Mouse (Mus musculus) heart, adult 2 months (tissue): ENCODE measurements around the gene Gipc1. TPM values are rescaled to one million over a fixed set of nuclear protein-coding genes. Genes with fewer than 3 reads are reported as not detected.

Source experiments
- DNase-seq, 2 experiments: peaks; one replicate each; pipeline ENCODE4 v3.0.0; 2021
- H3K27ac ChIP-seq: fragments of 200-600 bp; 2 replicates; pipeline ENCODE4 v1.8.1; 2022
- H3K27me3 ChIP-seq: fragments of 200-500 bp; 2 replicates; pipeline ENCODE4 v1.6.1; 2012; ENCODE audit warnings: mild to moderate bottlenecking, low read length, inconsistent platforms, mixed read lengths; ENCODE audit not compliant: control insufficient read depth, insufficient read depth
- H3K36me3 ChIP-seq: fragments of 200-500 bp; 2 replicates; pipeline ENCODE4 v1.6.1; 2012; ENCODE audit warnings: low read length, inconsistent platforms; ENCODE audit not compliant: control insufficient read depth, insufficient read depth
- H3K4me1 ChIP-seq: fragments of 200-500 bp; 2 replicates; pipeline ENCODE4 v1.6.1; 2011; ENCODE audit warnings: low read length; ENCODE audit not compliant: control insufficient read depth, insufficient read depth
- H3K4me3 ChIP-seq: fragments of 200-600 bp; 2 replicates; pipeline ENCODE4 v1.8.1; 2022
- H3K79me2 ChIP-seq: fragments of 200-500 bp; replicated peaks from 2 replicates; pipeline ENCODE4 v1.6.1; 2012; ENCODE audit warnings: mild to moderate bottlenecking, inconsistent platforms, low read length, moderate library complexity, mixed read lengths; ENCODE audit not compliant: control insufficient read depth, insufficient read depth
- H3K9ac ChIP-seq: fragments of 200-500 bp; 2 replicates; pipeline ENCODE4 v1.6.1; 2012; ENCODE audit warnings: low read depth, mild to moderate bottlenecking, control low read depth, inconsistent platforms, low read length, mixed read lengths
- CTCF ChIP-seq: fragments of 200-600 bp; IDR thresholded peaks from 2 replicates; pipeline ENCODE4 v1.8.1; 2022; ENCODE audit warnings: antibody characterized with exemption, mild to moderate bottlenecking, moderate library complexity
- EP300 ChIP-seq: fragments of 200-500 bp; IDR thresholded peaks from 2 replicates; pipeline ENCODE4 v1.6.1; 2011; ENCODE audit warnings: low read depth, low read length, control low read depth; ENCODE audit not compliant: insufficient read depth
- POLR2A ChIP-seq: fragments of 200-500 bp; IDR thresholded peaks from 2 replicates; pipeline ENCODE4 v1.6.1; 2011; ENCODE audit warnings: mild to moderate bottlenecking, low read depth, low read length, control low read depth; ENCODE audit not compliant: insufficient read depth
- WGBS: fragments of 180-500 bp; shearing (Covaris S2); methylation state at CpG from one replicate; pipeline ENCODE4 v1.1.7; 2018; 5-methylcytosine and 5-hydroxymethylcytosine counted together
- intact Hi-C: fragments of 180-260 bp; cut with DNase I; formaldehyde crosslinking; loops from one replicate; pipeline ENCODE4 v1.15.1; 2025
- long read RNA-seq: library from polyadenylated mRNA; stranded (forward); transcript quantifications from one replicate; pipeline ENCODE4 v2.0.0, GENCODE M21; 2021
- polyA plus RNA-seq: library from polyadenylated mRNA; depleted of rRNA; stranded (reverse); fragments of >200 nt; gene quantifications from 2 replicates; pipeline ENCODE4 v1.2.3, GENCODE M21; 2012; rRNA removed
- total RNA-seq, 2 experiments: library from RNA; stranded (reverse); gene quantifications; 2 replicates each; pipeline ENCODE4 v1.2.3; 2021

Gipc1 gene
- 10 to 100 TPM; 23.8 to 25.6 TPM for total RNA-seq
- polyA plus RNA-seq: 22.3 and 27.7 TPM in 2 replicates
- long read RNA-seq, transcript Gipc1-201 (7 exons, 1,522 nt): major isoform, 43 of 53 reads
- long read RNA-seq, partial matches to known transcripts: 9 of 53 reads
- long read RNA-seq, other reads (novel, unspliced or antisense): 1 of 53 reads

GRCm38 (mm10) chr8:83652030-83652743 lies at the start of gene Gipc1:
TSS of gene Gipc1 (plus strand) at chr8:83652677.
- intact Hi-C loops: no loop called here
- TF ChIP-seq CTCF: no peak
- TF ChIP-seq POLR2A: peak; percentile 68; the same call in 1 of the 2 replicates
- peak; percentile 64; the same call in 1 of the 2 replicates for TF ChIP-seq EP300
- WGBS: 3% methylated on average over 50 of the region's 50 CpGs
- peak within 1 kb of the TSS; percentile 89 for H3K27ac ChIP-seq
- no peaks in the 10 kb centered on the region for H3K36me3 ChIP-seq
- no peaks in the 10 kb centered on the region for H3K79me2 ChIP-seq
- no peaks in the 10 kb centered on the region for H3K27me3 ChIP-seq
- DNase-seq: peak; percentile 94 to 98
- peaks cover 9% of the 10 kb centered on the region for H3K4me1 ChIP-seq
- H3K4me3 ChIP-seq: peak within 1 kb of the TSS; percentile 93
- H3K9ac ChIP-seq: peak within 1 kb of the TSS; percentile 95

- TF ChIP-seq EP300 (0 out of 2 replicates have a peak, but pooled peaks have one; percentile 10), POLR2A (peak; percentile 94), CTCF (no peak)
- Histone ChIP-seq H3K4me1 (peaks cover 6% of the 10 kb centered on the region), H3K27me3 (no peaks in the 10 kb centered on the region), H3K27ac (peak within 1 kb of the TSS; percentile 100), H3K79me2 (peaks cover 2% of the 10 kb centered on the region), H3K9ac (peak within 1 kb of the TSS; percentile 89), H3K4me3 (peak within 1 kb of the TSS; percentile 82), H3K36me3 (peaks cover 2% of the 10 kb centered on the region; the same call in 1 of the 2 replicates)
- peak; percentile 100 for DNase-seq
- intact Hi-C loops: loop anchor here (1.0 to 10.0 kb wide), 3 partner anchors 14 to 163 kb away; partner anchors contain the start of gene Ndufb7
- WGBS: under 1% methylated on average over 69 of the region's 69 CpGs
These were observed 44.6 kb upstream of the Gipc1 start, which contains the start of the genes Tecr and Dnajb1 for GRCm38 (mm10) chr8:83607661-83608397. TSS of gene Tecr (minus strand) at chr8:83607971. TSS of gene Dnajb1 (plus strand) at chr8:83608193.

- Histone ChIP-seq H3K4me3 (peak overlapping the region; percentile 82), H3K36me3 (peaks cover 2% of the 10 kb centered on the region; the same call in 1 of the 2 replicates), H3K27ac (peak overlapping the region; percentile 100), H3K27me3 (no peaks in the 10 kb centered on the region), H3K4me1 (peaks cover 6% of the 10 kb centered on the region), H3K9ac (peak overlapping the region; percentile 89), H3K79me2 (peaks cover 2% of the 10 kb centered on the region)
- under 1% methylated on average over 51 of the region's 51 CpGs for WGBS
- peak; percentile 90 to 92 for DNase-seq
- intact Hi-C loops: loop anchor here (5.0 to 10.0 kb wide), 2 partner anchors 41 to 164 kb away; partner anchors contain the start of gene Ndufb7
- peak; percentile 32 for TF ChIP-seq CTCF
- no peak for TF ChIP-seq EP300
- TF ChIP-seq POLR2A: peak; percentile 17
These were observed 44.1 kb upstream of the Gipc1 start for GRCm38 (mm10) chr8:83608398-83608829.

DNA sequence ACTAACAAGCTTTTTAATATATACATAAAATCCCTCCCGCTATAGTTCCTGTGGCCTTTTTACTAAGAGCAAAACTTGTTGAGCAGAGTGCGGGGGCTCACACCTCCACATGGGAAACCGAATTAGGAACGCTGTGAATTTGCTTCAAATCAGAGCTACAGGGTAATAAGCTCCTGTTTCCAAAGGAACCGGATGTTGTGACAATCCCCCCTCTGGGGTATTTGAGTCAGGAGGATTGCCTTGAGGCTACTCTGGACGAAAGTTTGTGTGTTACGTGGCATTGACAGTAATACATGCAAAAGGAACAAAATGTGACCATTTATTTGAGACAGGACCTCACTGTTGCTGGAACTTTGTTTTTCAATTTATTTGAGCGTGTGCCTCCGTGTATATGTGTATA lies 43.4 kb upstream of the Gipc1 start:
- Histone ChIP-seq H3K79me2 (peaks cover 2% of the 10 kb centered on the region), H3K4me3 (peak overlapping the region; percentile 82), H3K27me3 (no peaks in the 10 kb centered on the region), H3K36me3 (peaks cover 2% of the 10 kb centered on the region; the same call in 1 of the 2 replicates), H3K9ac (peak overlapping the region; percentile 89), H3K4me1 (peaks cover 6% of the 10 kb centered on the region), H3K27ac (peak overlapping the region; percentile 100)
- TF ChIP-seq POLR2A (no peak), EP300 (no peak), CTCF (no peak)
- 10% methylated on average over 9 of the region's 9 CpGs for WGBS
- intact Hi-C loops: loop anchor here (5.0 to 10.0 kb wide), 2 partner anchors 42 to 164 kb away; partner anchors contain the start of gene Ndufb7
- DNase-seq: no peak

- Histone ChIP-seq H3K36me3 (peaks cover 2% of the 10 kb centered on the region; the same call in 1 of the 2 replicates), H3K4me1 (peaks cover 6% of the 10 kb centered on the region), H3K27me3 (no peaks in the 10 kb centered on the region), H3K4me3 (peak overlapping the region; percentile 82), H3K27ac (peak overlapping the region; percentile 100; the same call in 1 of the 2 replicates), H3K79me2 (peaks cover 2% of the 10 kb centered on the region), H3K9ac (peak overlapping the region; percentile 89)
- intact Hi-C loops: loop anchor here (5.0 to 10.0 kb wide), 2 partner anchors 42 to 165 kb away; partner anchors contain the start of gene Ndufb7
- TF ChIP-seq POLR2A (no peak), EP300 (no peak), CTCF (no peak)
- 86% methylated on average over 10 of the region's 10 CpGs for WGBS
- no peak for DNase-seq
These were observed 42.8 kb upstream of the Gipc1 start for GRCm38 (mm10) chr8:83609547-83610180.
